Mouse (Mus musculus): ENCODE measurements around the gene Gmeb2.

DNA sequence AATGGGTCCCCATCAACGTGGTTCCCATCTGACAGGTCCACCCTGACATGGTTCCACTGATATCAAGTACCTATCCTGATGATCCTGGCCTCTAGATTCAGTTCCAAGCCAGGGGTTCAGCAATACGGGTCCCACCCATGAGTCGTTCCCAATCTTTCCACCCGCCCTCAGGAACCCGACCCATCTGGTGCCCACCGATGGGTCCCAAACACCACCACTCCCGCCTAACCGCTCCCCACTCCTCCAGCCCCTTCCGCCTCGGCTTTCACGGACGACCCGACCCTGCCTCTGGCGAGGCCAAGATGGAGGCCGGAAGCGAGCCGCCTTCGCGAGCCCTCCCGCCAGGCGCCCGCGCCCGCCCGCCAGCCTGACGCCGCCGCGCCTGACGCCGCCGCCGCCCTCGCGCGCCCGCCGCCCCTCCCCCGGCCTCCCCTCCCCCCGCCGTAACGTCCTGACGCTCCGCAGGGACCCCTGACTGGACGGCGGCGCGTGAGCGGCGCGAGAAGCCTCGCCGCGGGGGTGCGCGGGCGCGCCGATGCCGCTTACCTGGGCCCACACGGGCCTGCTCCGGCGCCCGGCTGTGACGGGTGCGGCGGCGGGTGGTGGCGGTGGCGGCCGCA is 387 bp downstream of the Gmeb2 start:
- TF ChIP-seq POLR2A (IDR thresholded peaks at IDR 0.05; ENCODE audit: insufficient read depth, low read depth, low read length) (peak; percentile 86), EP300 (IDR thresholded peaks at IDR 0.05; ENCODE audit: insufficient read depth, low read depth, low read length) (no peak)
